Mouse (Mus musculus) myocyte (in vitro differentiated cells): ENCODE measurements around the gene Asl. TPM values are rescaled to one million over a fixed set of nuclear protein-coding genes. Genes with fewer than 3 reads are reported as not detected.

Experiments used
- H3K27me3 ChIP-seq: one replicate; pipeline ENCODE4 v1.6.1; 2011; ENCODE audit not compliant: control insufficient read depth, insufficient read depth, insufficient read length
- H3K36me3 ChIP-seq: one replicate; pipeline ENCODE4 v1.6.1; 2011; ENCODE audit not compliant: control insufficient read depth, insufficient read depth
- H3K4me2 ChIP-seq: one replicate; pipeline ENCODE4 v1.6.1; 2011; ENCODE audit warnings: low read depth, control low read depth
- H3K4me3 ChIP-seq: one replicate; pipeline ENCODE4 v1.5.1; 2011; ENCODE audit warnings: mild to moderate bottlenecking, control low read depth, moderate library complexity
- H3K79me2 ChIP-seq: one replicate; pipeline ENCODE4 v1.6.1; 2011; ENCODE audit not compliant: control insufficient read depth, insufficient read depth
- H3ac ChIP-seq: one replicate; pipeline ENCODE4 v1.6.1; 2011; ENCODE audit not compliant: control insufficient read depth, insufficient read length
- CEBPB ChIP-seq: IDR thresholded peaks from 2 replicates; pipeline ENCODE4 v1.6.1; 2011; ENCODE audit warnings: mild to moderate bottlenecking, moderate library complexity; ENCODE audit not compliant: poor library complexity, insufficient read depth, severe bottlenecking
- E2F4 ChIP-seq: IDR thresholded peaks from one replicate; pipeline ENCODE4 v1.6.1; 2011; ENCODE audit warnings: mild to moderate bottlenecking, control low read depth, moderate library complexity; ENCODE audit not compliant: insufficient read depth
- MAX ChIP-seq: IDR thresholded peaks from one replicate; pipeline ENCODE4 v1.6.1; 2011; ENCODE audit warnings: low read depth, mild to moderate bottlenecking, control low read depth
- MYOD1 ChIP-seq, 3 experiments: IDR thresholded peaks; one replicate each; pipeline ENCODE4 v1.6.1; 2011; ENCODE audit warnings: control low read depth in 2 of 3, low read depth in 2 of 3, mild to moderate bottlenecking in 2 of 3, moderate library complexity in 1 of 3; ENCODE audit not compliant: insufficient read length in 2 of 3, control insufficient read depth in 1 of 3
- MYOG ChIP-seq, 3 experiments: IDR thresholded peaks; one replicate each; pipeline ENCODE4 v1.6.1; 2011; ENCODE audit warnings: control low read depth in 2 of 3, low read depth in 2 of 3, mild to moderate bottlenecking in 2 of 3; ENCODE audit not compliant: insufficient read length in 2 of 3, control insufficient read depth in 1 of 3, insufficient read depth in 1 of 3
- POLR2A ChIP-seq: IDR thresholded peaks from one replicate; pipeline ENCODE4 v1.6.1; 2011; ENCODE audit warnings: low read depth, mild to moderate bottlenecking, control low read depth, moderate library complexity; ENCODE audit not compliant: insufficient read length
- POLR2AphosphoS2 ChIP-seq: IDR thresholded peaks from one replicate; pipeline ENCODE4 v1.6.1; 2011; ENCODE audit warnings: low read depth, control low read depth; ENCODE audit not compliant: insufficient read length
- REST ChIP-seq: IDR thresholded peaks from one replicate; pipeline ENCODE4 v1.6.1; 2011; ENCODE audit warnings: mild to moderate bottlenecking, control low read depth, moderate library complexity; ENCODE audit not compliant: insufficient read depth, insufficient read length
- SRF ChIP-seq: IDR thresholded peaks from one replicate; pipeline ENCODE4 v1.6.1; 2011; ENCODE audit warnings: low read depth; ENCODE audit not compliant: control insufficient read depth, insufficient read length
- TCF12 ChIP-seq: IDR thresholded peaks from one replicate; pipeline ENCODE4 v1.6.1; 2011; ENCODE audit warnings: mild to moderate bottlenecking, control low read depth; ENCODE audit not compliant: poor library complexity, insufficient read depth, severe bottlenecking
- TCF3 ChIP-seq: IDR thresholded peaks from one replicate; pipeline ENCODE4 v1.6.1; 2011; ENCODE audit warnings: low read depth, control low read depth; ENCODE audit not compliant: insufficient read length
- USF1 ChIP-seq: IDR thresholded peaks from one replicate; pipeline ENCODE4 v1.6.1; 2011; ENCODE audit warnings: low read depth, mild to moderate bottlenecking, control low read depth, moderate library complexity
- polyA plus RNA-seq: library from polyadenylated mRNA; unstranded; fragments of >200 nt; fragmentation: generic; extraction: Trizol; gene quantifications from one replicate; pipeline ENCODE4 v1.2.1, GENCODE M21; 2012; ENCODE audit warnings: missing spikeins

The Asl gene
- polyA plus RNA-seq, result 45.8 TPM

DNA sequence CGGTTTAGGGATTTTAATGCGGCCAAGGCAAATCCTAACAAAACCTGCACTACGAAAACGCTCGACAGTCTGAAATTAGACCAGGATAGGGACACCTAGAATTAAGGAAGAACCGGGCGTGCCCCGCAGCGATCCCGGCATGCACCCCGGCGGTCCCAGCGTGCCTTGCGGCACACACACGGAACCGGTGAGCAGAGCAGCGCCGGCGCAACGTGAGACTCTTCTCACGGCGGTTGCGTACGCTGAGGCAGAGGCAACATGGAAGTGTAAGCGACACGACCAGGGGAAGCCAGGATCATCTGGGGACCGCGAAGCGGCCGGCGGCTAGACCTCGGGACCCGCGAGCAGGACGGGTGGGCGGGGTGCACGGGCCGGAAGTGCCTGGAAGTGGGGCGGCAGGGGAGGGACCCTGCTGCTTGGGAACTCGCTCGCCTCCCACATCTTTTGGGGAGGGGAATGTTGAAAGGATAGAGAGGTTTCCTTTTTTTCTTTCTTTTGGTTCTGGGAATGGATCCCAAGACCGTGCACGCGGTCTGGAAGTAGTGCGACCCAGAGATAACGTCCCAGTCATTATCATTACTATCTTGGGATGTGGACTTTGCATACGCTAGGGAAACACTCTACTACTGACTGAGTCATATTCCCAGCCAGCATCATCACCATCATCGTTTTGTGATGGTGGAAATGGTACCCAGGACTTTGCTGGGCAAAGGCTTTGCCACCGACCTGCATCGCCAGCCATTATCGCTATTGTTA, at the start of gene Asl, which contains the start of gene Crcp:
TSS of gene Asl (minus strand) at position 106 of the 756 bp plus-strand sequence.
TSS of gene Crcp (plus strand) at position 149 of the 756 bp plus-strand sequence.
- H3K36me3 ChIP-seq, result no peaks in the 10 kb centered on the region
- no peak for TF ChIP-seq TCF3
- TF ChIP-seq MYOD1 (IDR thresholded peaks at IDR 0.05; ENCODE audit: control insufficient read depth in 1 of 3, insufficient read length in 2 of 3, low read depth in 2 of 3), result no peak
- no peak for TF ChIP-seq MYOG (IDR thresholded peaks at IDR 0.05; ENCODE audit: control insufficient read depth in 1 of 3, insufficient read depth in 1 of 3, insufficient read length in 2 of 3, low read depth in 2 of 3)
- no peak for TF ChIP-seq E2F4
- no peak for TF ChIP-seq TCF12
- no peak for TF ChIP-seq USF1
- TF ChIP-seq REST, result no peak
- TF ChIP-seq POLR2A, result peak; percentile 90
- peak; percentile 84 for TF ChIP-seq POLR2AphosphoS2
- no peaks in the 10 kb centered on the region for H3K27me3 ChIP-seq
- peak within 1 kb of the TSS; percentile 93 for H3K4me2 ChIP-seq
- H3K4me3 ChIP-seq, result peak within 1 kb of the TSS; percentile 69
- peaks cover 28% of the 10 kb centered on the region for H3K79me2 ChIP-seq
- H3ac ChIP-seq, result peak within 1 kb of the TSS; percentile 74

DNA sequence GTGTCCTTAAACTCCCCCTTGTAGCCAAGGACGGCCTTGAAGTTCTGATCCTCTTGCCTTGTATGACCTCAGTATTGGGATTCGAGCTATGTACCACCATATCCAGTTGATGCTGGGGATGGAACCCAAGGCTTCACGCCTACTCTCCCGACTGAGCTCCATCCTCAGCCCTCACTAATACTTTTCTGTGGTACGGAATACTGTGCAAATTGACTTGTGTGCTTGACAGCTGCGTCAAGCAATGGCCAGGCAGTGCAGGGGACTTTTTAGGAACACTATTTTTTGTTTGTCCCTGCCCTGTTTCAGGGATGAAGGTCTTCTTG, 49.7 kb upstream of the Asl start:
- Histone ChIP-seq H3ac (peak overlapping the region; percentile 92), H3K4me3 (peak overlapping the region; percentile 35), H3K27me3 (no peaks in the 10 kb centered on the region), H3K79me2 (no peaks in the 10 kb centered on the region), H3K36me3 (no peaks in the 10 kb centered on the region), H3K4me2 (peak overlapping the region; percentile 91)
- TF ChIP-seq POLR2AphosphoS2 (no peak), TCF3 (no peak)

DNA sequence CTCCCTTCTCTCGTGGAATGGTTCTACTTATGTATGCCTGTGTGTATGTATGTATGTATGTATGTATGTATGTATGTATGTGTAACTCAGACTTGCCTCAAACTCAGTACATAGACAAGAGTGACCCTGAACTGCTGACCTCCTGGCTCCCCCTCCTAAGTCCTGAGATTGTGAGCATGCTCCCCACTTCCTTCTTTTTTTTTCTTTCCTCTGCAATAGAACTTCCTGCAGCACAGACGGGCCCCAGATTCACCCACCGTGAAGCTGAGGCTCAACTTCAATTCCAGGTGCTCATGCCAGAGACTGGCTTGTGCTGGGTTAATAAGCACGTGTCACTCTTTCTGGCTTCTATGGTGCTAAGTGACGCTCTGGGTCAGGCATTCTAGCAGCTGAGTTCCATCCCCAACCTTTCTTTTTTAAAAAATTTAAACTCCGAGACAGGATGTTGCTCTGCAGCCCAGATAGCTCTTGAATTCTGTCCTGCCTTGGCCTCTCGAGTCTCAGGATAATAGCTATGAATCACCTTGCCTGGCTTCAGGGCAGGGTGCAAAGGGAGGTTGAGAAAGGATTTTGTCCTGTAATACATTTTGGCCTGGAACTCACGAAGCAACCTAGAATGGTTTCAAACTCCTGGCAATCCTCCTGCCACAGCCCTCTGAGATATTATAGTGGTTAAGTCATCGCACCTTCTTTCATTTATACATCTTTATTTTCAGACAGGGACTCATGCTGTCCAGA, 49.2 kb upstream of the Asl start:
- peak overlapping the region; percentile 35 for H3K4me3 ChIP-seq
- no peaks in the 10 kb centered on the region for H3K79me2 ChIP-seq
- TF ChIP-seq E2F4 (no peak), MYOD1 (IDR thresholded peaks at IDR 0.05; ENCODE audit: control insufficient read depth in 1 of 3, insufficient read length in 2 of 3, low read depth in 2 of 3) (no peak), MYOG (IDR thresholded peaks at IDR 0.05; ENCODE audit: control insufficient read depth in 1 of 3, insufficient read depth in 1 of 3, insufficient read length in 2 of 3, low read depth in 2 of 3) (no peak), POLR2A (no peak), TCF12 (no peak), SRF (no peak), TCF3 (no peak), POLR2AphosphoS2 (no peak)
- no peaks in the 10 kb centered on the region for H3K36me3 ChIP-seq
- H3K27me3 ChIP-seq, result no peaks in the 10 kb centered on the region
- peak overlapping the region; percentile 91 for H3K4me2 ChIP-seq
- no peak overlapping the region for H3ac ChIP-seq

DNA sequence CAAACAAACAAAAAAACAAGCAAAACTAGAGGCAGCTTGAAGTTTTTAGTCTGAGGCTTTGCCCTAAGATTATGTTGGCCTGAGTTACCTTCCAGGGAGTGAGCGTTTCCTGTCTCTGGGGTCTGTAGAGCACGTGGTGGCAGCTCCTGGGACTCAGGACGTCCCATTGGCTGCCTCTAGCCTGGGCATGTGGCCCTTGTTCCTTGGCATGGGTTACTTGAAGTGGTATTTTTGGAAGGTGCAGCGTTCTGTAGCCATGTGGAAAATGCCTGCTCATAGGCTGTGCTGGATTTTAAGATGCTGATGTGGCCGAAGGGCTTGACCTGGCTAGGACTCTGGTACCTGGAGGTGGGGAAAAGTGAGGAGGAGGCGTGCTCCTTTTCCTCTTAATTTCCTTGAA, 47.3 kb upstream of the Asl start:
- no peak overlapping the region for H3K4me2 ChIP-seq
- no peak overlapping the region for H3K4me3 ChIP-seq
- H3ac ChIP-seq, result no peak overlapping the region
- no peaks in the 10 kb centered on the region for H3K27me3 ChIP-seq
- no peaks in the 10 kb centered on the region for H3K79me2 ChIP-seq
- TF ChIP-seq POLR2A (no peak), MYOD1 (IDR thresholded peaks at IDR 0.05; ENCODE audit: control insufficient read depth in 1 of 3, insufficient read length in 2 of 3, low read depth in 2 of 3) (no peak), SRF (no peak), POLR2AphosphoS2 (no peak), TCF12 (no peak), MYOG (IDR thresholded peaks at IDR 0.05; ENCODE audit: control insufficient read depth in 1 of 3, insufficient read depth in 1 of 3, insufficient read length in 2 of 3, low read depth in 2 of 3) (no peak), MAX (no peak), USF1 (no peak), TCF3 (no peak), CEBPB (no peak), REST (no peak), E2F4 (no peak)
- no peaks in the 10 kb centered on the region for H3K36me3 ChIP-seq

DNA sequence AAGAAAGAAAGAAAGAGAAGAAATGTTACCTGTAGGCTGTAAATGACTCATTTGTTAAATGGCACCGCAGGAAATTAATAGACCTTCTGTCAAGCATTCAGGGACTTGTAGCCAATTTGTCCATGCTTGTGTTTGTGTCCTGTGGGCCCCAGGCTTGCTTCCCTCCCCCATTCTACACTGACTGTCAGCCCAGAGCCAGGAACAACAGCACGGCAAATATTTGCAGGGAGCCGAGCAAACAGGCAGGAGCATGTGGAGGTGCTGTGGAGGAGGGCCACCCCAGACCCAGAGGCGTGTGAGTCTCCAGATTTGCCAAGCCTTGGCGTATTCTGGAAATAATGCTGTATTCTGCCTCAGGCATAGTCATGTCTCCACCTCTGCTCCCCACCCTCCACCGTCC, 45.4 kb upstream of the Asl start:
- H3K79me2 ChIP-seq, result no peaks in the 10 kb centered on the region
- H3ac ChIP-seq, result no peak overlapping the region
- TF ChIP-seq E2F4 (no peak), MYOG (IDR thresholded peaks at IDR 0.05; ENCODE audit: control insufficient read depth in 1 of 3, insufficient read depth in 1 of 3, insufficient read length in 2 of 3, low read depth in 2 of 3) (no peak), CEBPB (no peak), MAX (no peak), REST (no peak), SRF (no peak), POLR2AphosphoS2 (no peak), TCF3 (no peak), TCF12 (no peak), MYOD1 (IDR thresholded peaks at IDR 0.05; ENCODE audit: control insufficient read depth in 1 of 3, insufficient read length in 2 of 3, low read depth in 2 of 3) (no peak), USF1 (no peak), POLR2A (no peak)
- no peaks in the 10 kb centered on the region for H3K36me3 ChIP-seq
- H3K4me2 ChIP-seq, result no peak overlapping the region
- H3K27me3 ChIP-seq, result no peaks in the 10 kb centered on the region
- no peak overlapping the region for H3K4me3 ChIP-seq
